Mouse (Mus musculus) G1E (cell line): ENCODE results near the gene Rpe. TPM values are rescaled to one million over a fixed set of nuclear protein-coding genes. Genes with fewer than 3 reads are reported as not detected.

ENCODE experiments used
- ATAC-seq: 2 replicates; pipeline ENCODE4 v1.8.0; 2016; ENCODE audit warnings: mild to moderate bottlenecking; ENCODE audit not compliant: insufficient number of reproducible peaks, poor library complexity, low FRiP score, severe bottlenecking; ENCODE audit errors: extremely low read depth
- DNase-seq: peaks from one replicate; pipeline ENCODE4 v3.0.0; 2012; ENCODE audit warnings: low spot score
- H3K27me3 ChIP-seq: 2 replicates; pipeline ENCODE4 v1.6.1; 2012; ENCODE audit warnings: mild to moderate bottlenecking, low read length, inconsistent platforms; ENCODE audit not compliant: insufficient read depth
- H3K36me3 ChIP-seq: replicated peaks from 2 replicates; pipeline ENCODE3; 2012; ENCODE audit warnings: mild to moderate bottlenecking, inconsistent platforms
- H3K4me1 ChIP-seq: 2 replicates; pipeline ENCODE4 v1.6.1; 2012; ENCODE audit warnings: low read depth, low read length, inconsistent platforms, mixed read lengths; ENCODE audit not compliant: insufficient read depth
- H3K4me3 ChIP-seq: 2 replicates; pipeline ENCODE4 v1.5.1; 2012; ENCODE audit warnings: low read depth, mild to moderate bottlenecking, inconsistent platforms, low read length, moderate library complexity, mixed read lengths
- H3K9me3 ChIP-seq: replicated peaks from 2 replicates; pipeline ENCODE4 v1.6.1; 2012; ENCODE audit warnings: inconsistent platforms
- GATA1 ChIP-seq: IDR thresholded peaks from 2 replicates; pipeline ENCODE4 v1.6.1; 2012; ENCODE audit warnings: borderline replicate concordance, low read length, inconsistent platforms, mixed read lengths
- GATA2 ChIP-seq: IDR thresholded peaks from 2 replicates; pipeline ENCODE4 v1.6.1; 2012; ENCODE audit warnings: low read depth, low read length, inconsistent platforms, borderline replicate concordance
- TAL1 ChIP-seq: conservative IDR thresholded peaks from 2 replicates; pipeline ENCODE4 v1.6.1; 2012; ENCODE audit warnings: low read depth, low read length, inconsistent platforms, mixed read lengths
- polyA plus RNA-seq: library from polyadenylated mRNA; stranded (reverse); fragments of >175 nt; gene quantifications from 2 replicates; pipeline ENCODE4 v1.2.3, GENCODE M21; 2012
- total RNA-seq, 2 experiments: library from RNA; stranded (forward) in 1 of 2; stranded (reverse) in 1 of 2; fragments of 200-1000 nt in 1 of 2; fragments of >200 nt in 1 of 2; fragmentation: Nextera tagmentation in 1 of 2; gene quantifications; 2 replicates each; pipeline ENCODE4 v1.2.3; 2014 to 2017

The Rpe gene
- total and polyA plus RNA-seq, 3 experiments: 23.1 to 122 (median 92.9) TPM

DNA sequence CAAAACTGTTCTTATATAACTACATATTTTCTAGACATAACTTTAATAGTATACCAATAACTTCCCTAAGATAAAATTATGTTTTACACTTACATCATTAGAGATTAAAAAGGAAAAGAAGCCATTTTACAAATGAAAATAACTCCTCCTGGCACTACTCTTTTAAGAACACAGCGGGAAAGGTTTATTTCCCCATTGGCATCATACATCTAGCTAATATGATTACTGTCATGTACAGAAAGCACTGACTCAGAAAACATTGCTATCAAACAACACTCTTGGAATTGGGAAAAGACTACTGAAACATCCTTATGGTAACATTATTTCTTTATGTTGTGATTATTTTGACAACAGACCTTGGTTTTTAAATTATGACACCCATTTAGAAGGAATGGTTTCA, 68.1 kb downstream of the Rpe start:
- DNase-seq: no peak

More for the DNA sequence above, 68.1 kb downstream of the Rpe start:
- no peak for ATAC-seq
- H3K36me3 ChIP-seq: peaks cover 34% of the 10 kb centered on the region
- H3K4me1 ChIP-seq: no peaks in the 10 kb centered on the region
- no peaks in the 10 kb centered on the region for H3K27me3 ChIP-seq
- no peak overlapping the region for H3K4me3 ChIP-seq
- TF ChIP-seq GATA2 (no peak), GATA1 (no peak), TAL1 (no peak)
- no peaks in the 10 kb centered on the region for H3K9me3 ChIP-seq

Other genes with a start within 250 kb of the Rpe start
- 0.15 TPM in 1 of 2 replicates, not detected in the other for gene Unc80, start 232.5 kb upstream of the Rpe start, total RNA-seq (2014; fragmentation: Nextera tagmentation)
- gene Unc80, start 232.5 kb upstream of the Rpe start, total RNA-seq (2017): 0.33 and 0.87 TPM in 2 replicates
- 0.03 and 0.04 TPM in 2 replicates for gene Unc80, start 232.5 kb upstream of the Rpe start, polyA plus RNA-seq
- 28.8 and 37.5 TPM in 2 replicates for gene Kansl1l, start 116.7 kb downstream of the Rpe start, total RNA-seq (2014; fragmentation: Nextera tagmentation)
- gene Kansl1l, start 116.7 kb downstream of the Rpe start, total RNA-seq (2017): 17.1 and 18.7 TPM in 2 replicates
- 0.94 and 1.4 TPM in 2 replicates for gene Kansl1l, start 116.7 kb downstream of the Rpe start, polyA plus RNA-seq
- 114 TPM in 2 replicates for gene Acadl, start 162.4 kb downstream of the Rpe start, total RNA-seq (2014; fragmentation: Nextera tagmentation)
- 32.8 and 35.9 TPM in 2 replicates for gene Acadl, start 162.4 kb downstream of the Rpe start, total RNA-seq (2017)
- gene Acadl, start 162.4 kb downstream of the Rpe start, polyA plus RNA-seq: 7.8 and 10.1 TPM in 2 replicates
- gene Myl1, start 244.6 kb downstream of the Rpe start, total RNA-seq (2014; fragmentation: Nextera tagmentation): not detected in 2 replicates
- gene Myl1, start 244.6 kb downstream of the Rpe start, total RNA-seq (2017): 0.29 and 0.82 TPM in 2 replicates
- gene Myl1, start 244.6 kb downstream of the Rpe start, polyA plus RNA-seq: not detected in 2 replicates